In the genomic region with DNA sequence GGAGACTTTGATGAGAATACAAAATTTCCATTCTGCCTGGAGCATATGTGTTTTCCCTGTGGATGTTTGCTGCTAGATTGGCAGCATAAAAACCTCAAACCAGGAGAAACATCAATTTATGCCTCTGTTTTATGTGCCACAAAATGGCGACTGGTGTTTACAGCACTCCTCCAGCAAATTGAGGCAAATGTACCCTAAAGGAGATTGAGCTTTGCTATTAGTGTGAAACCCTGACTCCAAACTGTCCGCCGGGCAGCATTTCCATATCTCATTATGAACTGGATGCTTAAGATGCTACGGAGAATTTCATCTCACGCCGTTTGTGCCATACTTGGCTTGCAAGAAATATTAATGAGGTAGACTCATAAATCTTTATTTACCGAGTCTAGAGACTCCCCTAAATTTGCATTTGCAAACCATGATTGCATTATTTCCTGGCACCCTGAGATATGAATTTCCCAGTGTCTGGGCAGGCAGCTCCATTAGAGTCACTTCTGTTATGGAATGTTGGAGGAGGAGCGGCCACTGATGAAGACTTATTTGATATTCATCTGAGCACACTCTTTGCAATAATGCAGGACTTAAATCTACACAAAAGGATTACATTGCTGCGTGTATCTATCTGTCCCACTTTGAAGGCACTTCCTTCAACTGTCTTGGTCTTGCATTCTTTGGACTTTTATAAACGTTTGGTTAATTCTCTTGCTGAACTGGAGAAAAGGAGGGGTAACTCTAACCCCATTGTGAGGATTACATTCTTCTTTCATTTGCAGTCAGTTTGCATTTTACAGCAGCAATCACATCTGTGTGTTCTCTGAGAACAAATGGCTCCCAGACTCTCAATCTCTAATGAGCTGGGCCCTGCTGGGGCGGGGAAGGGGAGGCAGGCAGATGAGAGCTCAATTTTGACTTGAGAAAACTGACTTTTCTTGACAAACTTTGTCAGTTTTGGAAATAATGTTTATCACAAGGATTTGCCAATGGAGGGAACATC, we compare ENCODE assay signal across 17 mouse cellular contexts. TPM values are rescaled to one million over a fixed set of nuclear protein-coding genes. Genes with fewer than 3 reads are reported as not detected.
DNase-seq lines count a peak whose midpoint lies in the region; ATAC-seq lines count a peak whose summit lies in the region.
"Had no signal": no experiment of that assay in that cellular context is flagged by ENCODE, and none has a peak within 500 bp of the region (broad histone marks: within the 10 kb centered on the region; RNA-seq: fewer than 3 reads in every experiment).

No protein-coding gene starts in this region.

- H3K36me3 ChIP-seq in neural tube, embryonic 11.5 days (ENCODE audit: control insufficient read depth, insufficient read depth, low read length) = no peaks in the 10 kb centered on the region
- H3K36me3 ChIP-seq in forebrain, embryonic 15.5 days = no peaks in the 10 kb centered on the region
- H3K36me3 ChIP-seq in midbrain, embryonic 12.5 days = no peaks in the 10 kb centered on the region
- H3K36me3 ChIP-seq: heart, embryonic 10.5 days; liver, embryonic 15.5 days had no signal

- no peak overlapping the region for H3K4me2 ChIP-seq in neural tube, embryonic 11.5 days (ENCODE audit: low read depth)
- no peak overlapping the region for H3K4me2 ChIP-seq in forebrain, embryonic 15.5 days (replicated peaks)
- peak overlapping the region; percentile 28; the same call in 1 of the 2 replicates for H3K4me2 ChIP-seq in midbrain, embryonic 12.5 days (replicated peaks)
- H3K4me2 ChIP-seq: liver, embryonic 15.5 days had no signal

- DNase-seq in neural tube, embryonic 11.5 days (ENCODE audit: low spot score) = no peak
- DNase-seq in neural tube, embryonic 10.5 days (ENCODE audit: extremely low spot score, low spot score) = no peak
- DNase-seq in retina, postnatal 1 day = peak; percentile 33
- no peak for DNase-seq in spleen, postnatal 4 days (ENCODE audit: low spot score in 2 of 2)
- DNase-seq: adrenal gland, adult 8-10 months; heart, postnatal 4 days; kidney, adult 9 months; lung, postnatal 4 days; right cerebral cortex, adult 18-20 months had no signal

- ATAC-seq in neural tube, embryonic 11.5 days (ENCODE audit: insufficient read depth, low FRiP score, low TSS enrichment) = peak; percentile 12; the same call in 1 of the 2 replicates
- peak; percentile 42; the same call in 1 of the 2 replicates for ATAC-seq in forebrain, embryonic 15.5 days (replicated peaks)
- peak; percentile 52 for ATAC-seq in midbrain, embryonic 12.5 days (ENCODE audit: low FRiP score, low read depth)
- no peak for ATAC-seq in frontal cortex, adult (ENCODE audit: low TSS enrichment)
- ATAC-seq: CD4-positive, CD25-positive, alpha-beta regulatory T cell, adult 4 months had no signal

- H3K9me3 ChIP-seq in neural tube, embryonic 11.5 days (ENCODE audit: control insufficient read depth, low read length) = no peaks in the 10 kb centered on the region
- H3K9me3 ChIP-seq in forebrain, embryonic 15.5 days = no peaks in the 10 kb centered on the region
- H3K9me3 ChIP-seq in midbrain, embryonic 12.5 days = peaks cover 3% of the 10 kb centered on the region; the same call in 1 of the 2 replicates
- H3K9me3 ChIP-seq: heart, embryonic 10.5 days; liver, embryonic 15.5 days had no signal

- H3K27ac ChIP-seq in neural tube, embryonic 11.5 days (ENCODE audit: low read depth, low read length) = no peak overlapping the region
- peak overlapping the region; percentile 45 for H3K27ac ChIP-seq in forebrain, embryonic 15.5 days (replicated peaks)
- peak overlapping the region; percentile 63 for H3K27ac ChIP-seq in midbrain, embryonic 12.5 days (replicated peaks)
- H3K27ac ChIP-seq: heart, embryonic 10.5 days; liver, embryonic 15.5 days had no signal

- no peaks in the 10 kb centered on the region for H3K27me3 ChIP-seq in neural tube, embryonic 11.5 days (ENCODE audit: control insufficient read depth, insufficient read depth, low read length)
- H3K27me3 ChIP-seq in forebrain, embryonic 15.5 days = no peaks in the 10 kb centered on the region
- H3K27me3 ChIP-seq in midbrain, embryonic 12.5 days = peaks cover 39% of the 10 kb centered on the region

- H3K4me3 ChIP-seq in neural tube, embryonic 11.5 days (ENCODE audit: low read depth, low read length) = no peak overlapping the region
- H3K4me3 ChIP-seq in forebrain, embryonic 15.5 days = no peak overlapping the region
- H3K4me3 ChIP-seq in midbrain, embryonic 12.5 days = no peak overlapping the region
- H3K4me3 ChIP-seq: heart, embryonic 10.5 days; liver, embryonic 15.5 days; myocyte had no signal

- WGBS in neural tube, embryonic 11.5 days = 37% methylated on average over 11 of the region's 11 CpGs
- WGBS in forebrain, embryonic 15.5 days = 51% methylated on average over 11 of the region's 11 CpGs
- 36% methylated on average over 11 of the region's 11 CpGs for WGBS in midbrain, embryonic 12.5 days

- H3K9ac ChIP-seq in neural tube, embryonic 11.5 days (ENCODE audit: low read length) = no peak overlapping the region
- H3K9ac ChIP-seq in forebrain, embryonic 15.5 days (replicated peaks) = peak overlapping the region; percentile 15; the same call in 1 of the 2 replicates
- H3K9ac ChIP-seq in midbrain, embryonic 12.5 days (replicated peaks) = no peak overlapping the region; the same call in 1 of the 2 replicates
- H3K9ac ChIP-seq: liver, embryonic 15.5 days had no signal

- H3K4me1 ChIP-seq in neural tube, embryonic 11.5 days (ENCODE audit: control insufficient read depth, insufficient read depth, low read length) = peaks cover 15% of the 10 kb centered on the region
- H3K4me1 ChIP-seq in forebrain, embryonic 15.5 days = peaks cover 23% of the 10 kb centered on the region
- peaks cover 35% of the 10 kb centered on the region for H3K4me1 ChIP-seq in midbrain, embryonic 12.5 days

RNA-seq across cellular contexts. Expression of a gene that starts 47.2 kb away (rescaled TPM):
- polyA plus RNA-seq in neural tube, embryonic 11.5 days (2014; fragmentation: Nextera tagmentation; extraction: Ambion mirVana) = not detected in 2 replicates
- not detected in 2 replicates for polyA plus RNA-seq in forebrain, embryonic 15.5 days (2015; fragmentation: Nextera tagmentation; extraction: Ambion mirVana)
- polyA plus RNA-seq in midbrain, embryonic 12.5 days (2016; fragmentation: Nextera tagmentation; extraction: Ambion mirVana) = not detected in 2 replicates
- polyA plus RNA-seq: CD4-positive, CD25-positive, alpha-beta regulatory T cell, adult 4 months; heart, embryonic 10.5 days; liver, embryonic 15.5 days; myocyte; thymus, postnatal 0 days had no signal
